In genomic region chr2:76087170-76087569, GRCm38 (mm10) we compare ENCODE assay signal across 11 mouse cellular contexts.
DNase-seq lines count a peak whose midpoint lies in the region; ATAC-seq and TF ChIP-seq lines count a peak whose summit lies in the region.
"Had no signal": no experiment of that assay in that cellular context is flagged by ENCODE, and none has a peak within 500 bp of the region (broad histone marks: within the 10 kb centered on the region; RNA-seq: fewer than 3 reads in every experiment).

No protein-coding gene starts in this region.

- peak; percentile 82 for DNase-seq in forebrain, embryonic 14.5 days (ENCODE audit: low spot score)
- peak; percentile 15 for DNase-seq in liver
- peak; percentile 62 for DNase-seq in adrenal gland, adult 2 months
- DNase-seq in forebrain, postnatal 0 days = peak; percentile 59
- no peak for DNase-seq in left cerebral cortex, adult 9 months (ENCODE audit: low spot score in 2 of 2)
- DNase-seq: heart, adult 2 months; retina, postnatal 1 day had no signal

- peak overlapping the region; percentile 24; the same call in 1 of the 2 replicates for H3K27ac ChIP-seq in forebrain, embryonic 14.5 days (ENCODE audit: low read depth, low read length)
- H3K27ac ChIP-seq in forebrain, embryonic 12.5 days = no peak overlapping the region
- H3K27ac ChIP-seq in liver, embryonic 12.5 days = no peak overlapping the region
- 0 out of 2 replicates have a peak overlapping the region, but pooled peaks have one; percentile 21 for H3K27ac ChIP-seq in forebrain, postnatal 0 days (ENCODE audit: low read depth, low read length)
- H3K27ac ChIP-seq: heart, adult 2 months; limb, embryonic 15.5 days had no signal

- H3K4me2 ChIP-seq in forebrain, embryonic 14.5 days (ENCODE audit: low read length) = no peak overlapping the region
- H3K4me2 ChIP-seq in forebrain, embryonic 12.5 days = no peak overlapping the region
- H3K4me2 ChIP-seq in liver, embryonic 12.5 days = no peak overlapping the region
- H3K4me2 ChIP-seq in forebrain, postnatal 0 days (ENCODE audit: low read depth) = no peak overlapping the region
- H3K4me2 ChIP-seq: limb, embryonic 15.5 days had no signal

- H3K36me3 ChIP-seq in forebrain, embryonic 14.5 days (ENCODE audit: control insufficient read depth, insufficient read depth, low read length) = no peaks in the 10 kb centered on the region
- no peaks in the 10 kb centered on the region for H3K36me3 ChIP-seq in forebrain, embryonic 12.5 days (replicated peaks)
- H3K36me3 ChIP-seq in liver, embryonic 12.5 days = no peaks in the 10 kb centered on the region
- no peaks in the 10 kb centered on the region for H3K36me3 ChIP-seq in forebrain, postnatal 0 days (ENCODE audit: insufficient read depth)
- H3K36me3 ChIP-seq: limb, embryonic 15.5 days had no signal

- H3K9ac ChIP-seq in forebrain, embryonic 14.5 days (ENCODE audit: low read length) = no peak overlapping the region
- H3K9ac ChIP-seq in forebrain, embryonic 12.5 days = no peak overlapping the region
- H3K9ac ChIP-seq in liver, embryonic 12.5 days = no peak overlapping the region
- H3K9ac ChIP-seq in forebrain, postnatal 0 days = no peak overlapping the region
- H3K9ac ChIP-seq: limb, embryonic 15.5 days had no signal

- 31% methylated on average over 3 of the region's 3 CpGs for WGBS in forebrain, embryonic 14.5 days
- WGBS in forebrain, embryonic 12.5 days = 39% methylated on average over 3 of the region's 3 CpGs
- WGBS in liver, embryonic 12.5 days (ENCODE audit: insufficient replicate concordance) = 71% methylated on average over 3 of the region's 3 CpGs
- WGBS in forebrain, postnatal 0 days = 31% methylated on average over 3 of the region's 3 CpGs

- ATAC-seq in forebrain, embryonic 14.5 days = peak; percentile 54
- no peak for ATAC-seq in forebrain, embryonic 12.5 days (ENCODE audit: low FRiP score)
- no peak for ATAC-seq in liver, embryonic 12.5 days
- ATAC-seq in forebrain, postnatal 0 days = no peak
- no peak for ATAC-seq in megakaryocyte, adult 5-6 weeks (ENCODE audit: poor library complexity, severe bottlenecking)

- H3K4me1 ChIP-seq in forebrain, embryonic 14.5 days (ENCODE audit: control insufficient read depth, insufficient read depth, low read length) = 0 out of 2 replicates have a peak, but pooled peaks cover 7% of the 10 kb centered on the region
- no peaks in the 10 kb centered on the region for H3K4me1 ChIP-seq in forebrain, embryonic 12.5 days
- no peaks in the 10 kb centered on the region for H3K4me1 ChIP-seq in liver, embryonic 12.5 days
- no peaks in the 10 kb centered on the region for H3K4me1 ChIP-seq in forebrain, postnatal 0 days (ENCODE audit: insufficient read depth)

- no peak for TF ChIP-seq CTCF in forebrain, postnatal 0 days (IDR thresholded peaks at IDR 0.05; ENCODE audit: low read depth)

- no peak overlapping the region for H3K4me3 ChIP-seq in forebrain, embryonic 14.5 days (ENCODE audit: low read depth, low read length)
- no peak overlapping the region for H3K4me3 ChIP-seq in forebrain, embryonic 12.5 days (replicated peaks)
- no peak overlapping the region for H3K4me3 ChIP-seq in liver, embryonic 12.5 days
- no peak overlapping the region for H3K4me3 ChIP-seq in forebrain, postnatal 0 days (ENCODE audit: low read depth, low read length)
- H3K4me3 ChIP-seq: heart, adult 2 months; limb, embryonic 15.5 days had no signal

- H3K27me3 ChIP-seq in forebrain, embryonic 14.5 days (replicated peaks; ENCODE audit: control insufficient read depth, insufficient read depth, low read length) = no peaks in the 10 kb centered on the region
- no peaks in the 10 kb centered on the region for H3K27me3 ChIP-seq in forebrain, embryonic 12.5 days
- no peaks in the 10 kb centered on the region for H3K27me3 ChIP-seq in liver, embryonic 12.5 days (replicated peaks)
- no peaks in the 10 kb centered on the region for H3K27me3 ChIP-seq in forebrain, postnatal 0 days (ENCODE audit: insufficient read depth, low read length)

- H3K9me3 ChIP-seq in forebrain, embryonic 14.5 days (replicated peaks; ENCODE audit: control insufficient read depth, low read length) = no peaks in the 10 kb centered on the region
- no peaks in the 10 kb centered on the region for H3K9me3 ChIP-seq in forebrain, embryonic 12.5 days
- no peaks in the 10 kb centered on the region for H3K9me3 ChIP-seq in liver, embryonic 12.5 days (replicated peaks)
- H3K9me3 ChIP-seq in forebrain, postnatal 0 days (ENCODE audit: low read length) = no peaks in the 10 kb centered on the region
- H3K9me3 ChIP-seq: limb, embryonic 15.5 days had no signal

Comparison
In these comparisons a context has a peak if more than half of its experiments do, and no peak if none do; other contexts are left out.
1. H3K27ac ChIP-seq: peak in forebrain, embryonic 14.5 days (single experiment) and forebrain, postnatal 0 days (single experiment); none in forebrain, embryonic 12.5 days (single experiment) and liver, embryonic 12.5 days (single experiment).
2. DNase-seq: peak in forebrain, embryonic 14.5 days (single experiment), liver (single experiment), adrenal gland, adult 2 months (single experiment) and forebrain, postnatal 0 days (single experiment); none in left cerebral cortex, adult 9 months (0 of 2).